In genomic region chrX:97072369-97072768, GRCm38 (mm10) we compare ENCODE assay signal across 11 mouse cellular contexts. TPM values are rescaled to one million over a fixed set of nuclear protein-coding genes. Genes with fewer than 3 reads are reported as not detected.
DNase-seq lines count a peak whose midpoint lies in the region; ATAC-seq and TF ChIP-seq lines count a peak whose summit lies in the region.
"Had no signal": no experiment of that assay in that cellular context is flagged by ENCODE, and none has a peak within 500 bp of the region (broad histone marks: within the 10 kb centered on the region; RNA-seq: fewer than 3 reads in every experiment).

TSS of gene Pgr15l (plus strand) at chrX:97072596.

- no peak within 1 kb of the TSS for H3K9ac ChIP-seq in midbrain, embryonic 15.5 days
- H3K9ac ChIP-seq in liver, postnatal 0 days (replicated peaks): no peak within 1 kb of the TSS
- H3K9ac ChIP-seq: liver, embryonic 14.5 days had no signal

- H3K36me3 ChIP-seq in midbrain, embryonic 15.5 days (replicated peaks): no peaks in the 10 kb centered on the region
- no peaks in the 10 kb centered on the region for H3K36me3 ChIP-seq in liver, postnatal 0 days (replicated peaks; ENCODE audit: insufficient read depth, low read length)

- DNase-seq in cerebellum, postnatal 14 days: peak; percentile 1 to 12
- DNase-seq in cerebellum, adult 9-11 months: no peak
- DNase-seq in R1 (ENCODE audit: low read depth, low spot score): peak; percentile 19
- DNase-seq in forelimb bud, embryonic 11.5 days (ENCODE audit: low read depth, low spot score): peak; percentile 11
- no peak for DNase-seq in liver, postnatal 0 days
- DNase-seq in thymus, postnatal 36 days: no peak
- no peak for DNase-seq in layer of hippocampus, postnatal 14 days (ENCODE audit: low spot score in 2 of 2)

- TF ChIP-seq CTCF in liver, postnatal 0 days (IDR thresholded peaks at IDR 0.05; ENCODE audit: low read depth): no peak

- no peak within 1 kb of the TSS for H3K27ac ChIP-seq in midbrain, embryonic 15.5 days
- H3K27ac ChIP-seq in liver, postnatal 0 days (ENCODE audit: low read depth): no peak within 1 kb of the TSS
- H3K27ac ChIP-seq: liver, embryonic 14.5 days had no signal

- ATAC-seq in midbrain, embryonic 15.5 days (replicated peaks): 0 out of 2 replicates have a peak, but pooled peaks have one; percentile 35
- no peak for ATAC-seq in liver, postnatal 0 days

- no peaks in the 10 kb centered on the region for H3K9me3 ChIP-seq in midbrain, embryonic 15.5 days
- H3K9me3 ChIP-seq in liver, postnatal 0 days (ENCODE audit: low read length): no peaks in the 10 kb centered on the region

- peak within 1 kb of the TSS; percentile 27 for H3K4me3 ChIP-seq in midbrain, embryonic 15.5 days
- H3K4me3 ChIP-seq in liver, postnatal 0 days (ENCODE audit: low read depth, low read length): no peak within 1 kb of the TSS

- H3K4me2 ChIP-seq in midbrain, embryonic 15.5 days: peak within 1 kb of the TSS; percentile 52
- H3K4me2 ChIP-seq in liver, postnatal 0 days (ENCODE audit: low read depth, low read length): no peak within 1 kb of the TSS

- no peaks in the 10 kb centered on the region; the same call in 1 of the 2 replicates for H3K4me1 ChIP-seq in midbrain, embryonic 15.5 days
- no peaks in the 10 kb centered on the region for H3K4me1 ChIP-seq in liver, postnatal 0 days (ENCODE audit: insufficient read depth)

- no peaks in the 10 kb centered on the region; the same call in 1 of the 2 replicates for H3K27me3 ChIP-seq in midbrain, embryonic 15.5 days (replicated peaks)
- 0 out of 2 replicates have a peak, but pooled peaks cover 5% of the 10 kb centered on the region for H3K27me3 ChIP-seq in liver, postnatal 0 days (ENCODE audit: insufficient read depth, low read length)

- no peak for TF ChIP-seq EP300 in liver, postnatal 0 days (IDR thresholded peaks at IDR 0.05; ENCODE audit: low read depth)

- WGBS in midbrain, embryonic 15.5 days: 21% methylated on average over 19 of the region's 20 CpGs
- 7% methylated on average over 14 of the region's 20 CpGs for WGBS in liver, postnatal 0 days (ENCODE audit: insufficient replicate concordance)

RNA-seq across cellular contexts. Expression of gene Pgr15l, which starts in this region (rescaled TPM):
- 0.13 and 0.15 TPM in 2 replicates for polyA plus RNA-seq in midbrain, embryonic 15.5 days (2015; fragmentation: Nextera tagmentation; extraction: Ambion mirVana)
- polyA plus RNA-seq in liver, postnatal 0 days (2015; fragmentation: Nextera tagmentation; extraction: Ambion mirVana): not detected in 2 replicates
- under 1 TPM; 0.07 to 0.33 TPM for total RNA-seq in layer of hippocampus, postnatal 14 days (2021)
- total RNA-seq: heart, adult 8-10 months had no signal
- polyA plus RNA-seq: C2C12; liver, embryonic 14.5 days had no signal

Comparison
In these comparisons a context has a peak if more than half of its experiments do, and no peak if none do; other contexts are left out.
1. DNase-seq: peak in cerebellum, postnatal 14 days (2 of 2), R1 (single experiment) and forelimb bud, embryonic 11.5 days (single experiment); none in cerebellum, adult 9-11 months (single experiment), liver, postnatal 0 days (single experiment), thymus, postnatal 36 days (0 of 2) and layer of hippocampus, postnatal 14 days (0 of 2).
2. Peak in ATAC-seq, H3K4me3 ChIP-seq and H3K4me2 ChIP-seq in midbrain, embryonic 15.5 days; RNA of the gene not detected or under 1 TPM.